Mouse (Mus musculus) gastrocnemius, postnatal 10 days (tissue): ENCODE measurements around the gene Rps6ka2. TPM values are rescaled to one million over a fixed set of nuclear protein-coding genes. Genes with fewer than 3 reads are reported as not detected.
"Not testable (repeated sequence)": the region's sequence is repeated elsewhere in the genome, so short reads cannot be mapped to it uniquely, and the experiment has no call there.

ENCODE experiments used
- DNase-seq: peaks from one replicate; pipeline ENCODE4 v3.0.0; 2021; ENCODE audit warnings: mixed read lengths
- total RNA-seq, 2 experiments: library from RNA; stranded (reverse); gene quantifications; 2 replicates each; pipeline ENCODE4 v1.2.3; 2021

The Rps6ka2 gene
- total RNA-seq, 2 experiments from 2014 or later, result 42.5 to 45.1 TPM

DNA sequence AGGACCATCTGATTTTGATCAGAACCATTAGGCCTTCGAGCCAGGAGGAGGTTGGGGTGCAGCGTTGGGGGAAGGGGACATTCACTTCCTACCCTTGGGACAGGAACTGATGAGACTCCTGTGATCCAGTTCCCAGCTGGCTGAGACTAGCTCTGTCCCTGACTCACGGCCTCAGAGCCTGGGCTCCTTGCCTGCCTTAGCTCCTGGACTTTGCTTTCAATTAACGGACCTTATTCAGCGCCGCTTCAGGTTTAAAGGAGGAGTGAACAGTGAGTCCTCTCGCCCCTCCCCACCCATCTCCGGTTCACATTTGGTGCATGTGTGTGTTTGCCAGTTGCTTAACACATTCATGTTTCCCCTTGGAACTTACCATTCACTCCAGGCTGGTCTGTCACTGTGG, 100.6 kb downstream of the Rps6ka2 start:
- DNase-seq, result peak; percentile 29

DNA sequence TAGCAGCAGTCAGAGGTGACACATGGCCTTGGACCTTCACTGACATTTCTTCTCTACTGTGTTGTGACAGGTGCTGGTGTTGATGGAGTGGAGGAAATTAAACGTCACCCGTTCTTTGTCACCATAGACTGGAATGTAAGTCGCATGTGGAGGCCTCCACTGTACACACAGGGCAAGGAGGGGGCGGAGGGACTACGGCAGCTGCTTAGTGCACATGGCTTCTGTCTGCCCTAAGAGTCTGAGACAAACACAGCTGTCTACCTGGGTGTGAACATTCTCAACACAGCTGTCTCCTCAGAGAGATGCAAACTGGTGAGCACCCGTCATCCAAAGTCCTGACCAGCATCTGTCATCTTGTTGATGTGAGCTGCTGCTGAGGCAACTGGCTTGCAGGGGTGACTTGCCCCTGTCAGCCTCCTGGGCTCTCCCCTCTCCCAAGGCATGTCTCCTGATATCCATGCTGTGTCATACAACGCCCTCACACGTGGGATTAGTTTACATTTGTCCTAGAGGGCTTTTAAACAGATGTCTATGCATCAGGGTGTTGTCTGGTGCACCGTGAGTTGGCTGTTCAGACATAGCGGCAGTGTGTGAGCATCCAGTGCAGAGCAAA, 101.7 kb downstream of the Rps6ka2 start:
- no peak for DNase-seq

DNA sequence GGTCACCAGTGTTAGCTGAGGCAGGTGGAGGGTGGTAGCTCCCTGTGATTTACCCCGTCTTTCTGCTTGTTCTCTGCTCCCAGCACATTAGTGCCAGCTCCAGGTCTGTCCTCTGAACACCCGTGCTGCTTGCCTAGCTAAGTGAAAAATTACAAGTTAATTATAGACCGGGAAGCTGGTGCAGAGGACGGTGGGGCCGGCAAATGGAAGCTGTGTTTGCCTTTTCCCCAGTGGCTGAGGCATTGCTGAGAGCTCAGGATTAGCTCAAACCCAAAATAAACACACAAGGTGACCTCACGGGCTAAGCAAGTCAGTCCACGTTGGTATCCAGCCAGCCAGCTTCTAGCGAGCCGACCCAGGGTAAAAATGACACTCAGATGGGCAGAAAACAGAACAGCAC, 103.1 kb downstream of the Rps6ka2 start:
- DNase-seq, result peak; percentile 30

- DNase-seq, result no peak
Observed at GRCm38 (mm10) chr17:7273785-7274184, 103.9 kb downstream of the Rps6ka2 start.

- no peak for DNase-seq
Observed at GRCm38 (mm10) chr17:7278702-7279242, 108.9 kb downstream of the Rps6ka2 start.

- DNase-seq, result no peak
Observed at GRCm38 (mm10) chr17:7279251-7279650, 109.3 kb downstream of the Rps6ka2 start.

GRCm38 (mm10) chr17:7284297-7284910, 114.5 kb downstream of the Rps6ka2 start:
- DNase-seq, result peak; percentile 48

DNA sequence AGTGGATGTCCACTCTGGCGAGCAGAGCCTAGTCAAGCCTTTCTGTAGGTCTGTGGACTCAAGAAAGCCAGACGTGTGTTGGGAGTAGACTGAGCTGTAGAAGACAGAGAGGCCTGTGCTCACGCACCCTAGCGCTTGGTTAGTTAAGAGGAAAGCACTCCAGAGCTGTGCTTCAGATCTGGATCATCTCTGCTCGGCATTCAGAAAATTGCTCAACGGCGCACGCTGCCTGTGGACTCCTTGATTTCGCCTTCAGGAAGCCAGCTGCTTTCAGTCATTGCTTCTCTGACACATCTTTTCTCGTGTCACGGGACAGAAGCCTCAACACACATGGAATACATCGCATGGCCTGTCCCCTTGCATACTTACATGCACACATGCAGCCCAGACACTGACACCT, 115.4 kb downstream of the Rps6ka2 start:
- no peak for DNase-seq

DNA sequence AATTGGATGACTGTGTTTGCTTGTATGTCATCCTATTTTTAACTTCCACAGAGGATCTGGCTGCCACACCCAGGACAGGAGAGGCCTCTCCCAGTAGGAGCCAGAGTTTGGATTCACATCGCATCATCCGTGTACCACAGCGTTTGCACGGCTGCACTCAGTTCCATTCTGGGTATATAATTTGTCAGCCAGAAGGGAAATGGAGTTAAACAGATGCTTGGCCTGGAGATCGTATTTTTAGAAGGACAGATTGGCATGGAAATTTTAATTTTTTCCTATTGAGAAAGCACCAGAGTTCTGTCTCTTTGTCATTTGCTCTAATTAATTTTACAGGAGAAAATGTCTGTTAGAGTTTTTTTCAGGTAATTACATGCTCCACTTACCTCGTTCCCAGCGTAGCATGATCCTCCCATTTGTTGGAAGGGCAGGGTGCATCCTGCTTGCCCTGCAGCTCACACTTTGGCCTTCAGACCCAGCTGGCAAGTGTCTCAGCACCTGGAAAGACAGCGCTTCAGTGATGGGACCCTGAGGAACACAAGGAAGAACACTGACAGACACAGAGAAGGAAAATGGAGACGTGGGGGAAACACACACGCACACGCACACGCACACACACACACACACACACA, 116.6 kb downstream of the Rps6ka2 start:
- no peak for DNase-seq

GRCm38 (mm10) chr17:7292012-7292684, 122.2 kb downstream of the Rps6ka2 start:
- DNase-seq, result no peak

- DNase-seq, result not testable (repeated sequence)
Observed at GRCm38 (mm10) chr17:7306278-7307196, 136.6 kb downstream of the Rps6ka2 start.

DNA sequence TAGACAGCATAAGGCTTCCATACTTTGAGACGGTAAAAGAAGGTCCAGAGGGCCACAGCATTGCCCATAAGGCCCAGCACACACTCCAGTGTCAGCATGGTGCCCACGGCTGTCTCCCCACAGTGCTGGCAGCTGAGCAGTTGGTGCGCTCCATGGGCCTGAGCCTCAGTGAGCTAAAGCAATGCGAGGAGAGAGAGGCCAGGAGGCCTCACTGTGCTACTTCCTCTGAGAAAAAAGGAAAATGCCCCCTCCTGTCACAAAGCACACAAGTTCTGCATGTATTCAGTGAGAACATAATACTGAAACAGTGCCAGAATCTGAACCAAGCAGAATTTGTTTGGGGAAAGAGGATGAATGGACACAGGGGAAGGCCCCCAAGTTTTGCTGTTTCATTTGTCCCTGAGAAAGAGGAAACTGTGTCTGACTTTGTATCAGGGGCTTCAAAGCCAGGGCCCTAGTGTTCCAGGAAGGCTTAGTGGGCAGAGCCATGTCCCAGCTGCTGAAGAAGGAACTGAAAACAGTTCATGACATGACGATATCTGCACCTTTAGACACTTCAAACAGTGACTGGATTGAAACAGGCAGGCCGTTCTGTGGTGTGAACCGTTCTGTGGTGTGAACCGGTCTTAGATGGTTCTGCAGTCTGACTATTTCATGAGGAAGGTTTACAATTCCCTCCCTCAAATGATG, 145.9 kb downstream of the Rps6ka2 start:
- DNase-seq, result not testable (repeated sequence)

DNA sequence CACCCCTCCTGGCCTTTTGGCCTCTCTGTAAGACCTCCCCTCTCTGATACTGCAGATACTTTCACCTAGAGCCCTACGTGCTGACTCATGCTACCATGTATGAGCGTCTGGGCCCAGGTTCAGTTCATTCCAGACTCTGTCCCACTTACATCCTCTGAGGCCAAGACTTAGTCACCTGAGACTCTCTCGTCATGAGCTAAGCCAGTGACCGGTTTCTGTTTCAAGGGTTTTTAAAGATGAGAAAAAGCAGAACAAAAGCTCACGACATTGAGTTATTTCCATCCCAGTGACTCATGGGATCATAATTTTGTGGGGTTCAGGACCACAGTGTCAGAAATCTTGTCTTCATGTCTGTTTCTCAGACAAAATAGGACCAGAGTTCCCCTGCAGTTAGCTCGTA, 149.9 kb downstream of the Rps6ka2 start:
- DNase-seq, result not testable (repeated sequence)

GRCm38 (mm10) chr17:7324346-7324745, 154.4 kb downstream of the Rps6ka2 start, which contains the start of gene Tcp10a:
Gene Tcp10a, plus strand, starts transcription at chr17:7324646.
- DNase-seq, result not testable (repeated sequence)

DNA sequence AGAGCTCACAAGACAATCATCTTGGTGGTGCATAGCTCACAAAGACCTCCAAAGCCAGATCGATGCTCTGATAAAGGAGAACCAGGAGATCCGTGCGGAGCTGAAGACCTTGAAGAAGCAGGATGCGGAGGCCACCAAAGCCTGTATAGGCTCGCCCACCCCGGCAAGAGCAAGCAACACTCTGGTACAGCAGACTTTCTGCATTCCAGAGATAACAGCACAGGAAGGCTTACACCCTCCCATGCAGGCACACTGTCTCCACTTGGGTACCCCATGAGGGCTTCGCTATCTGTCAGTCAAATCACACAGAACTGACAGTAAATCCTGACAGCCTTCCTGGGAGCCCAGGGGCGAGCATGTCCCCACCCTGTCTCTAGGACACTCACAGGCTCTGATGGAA, 156.5 kb downstream of the Rps6ka2 start:
- DNase-seq, result not testable (repeated sequence)

DNA sequence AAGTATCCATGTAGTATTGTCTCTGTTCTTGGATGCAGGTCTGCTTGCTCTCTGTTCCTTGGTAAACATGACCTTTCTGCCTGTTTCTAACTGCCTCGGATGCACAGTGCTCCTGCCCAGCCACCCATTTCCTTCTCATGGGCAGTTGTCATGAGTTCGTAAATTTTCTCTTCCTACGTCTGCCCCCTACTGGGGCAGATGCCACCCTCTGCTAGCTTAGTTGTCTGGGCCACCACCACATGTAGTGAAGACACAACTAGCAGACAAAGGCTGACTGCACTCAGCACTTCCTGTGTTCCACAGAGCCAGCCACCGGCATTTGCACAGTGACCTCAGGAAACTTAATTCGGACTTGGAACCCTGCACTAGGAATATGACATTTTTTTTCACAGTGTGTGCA, 162.8 kb downstream of the Rps6ka2 start:
- DNase-seq, result not testable (repeated sequence)

- not testable (repeated sequence) for DNase-seq
Observed at GRCm38 (mm10) chr17:7337381-7337780, 167.5 kb downstream of the Rps6ka2 start.

- not testable (repeated sequence) for DNase-seq
Observed at GRCm38 (mm10) chr17:7348765-7349164, 178.8 kb downstream of the Rps6ka2 start.

DNA sequence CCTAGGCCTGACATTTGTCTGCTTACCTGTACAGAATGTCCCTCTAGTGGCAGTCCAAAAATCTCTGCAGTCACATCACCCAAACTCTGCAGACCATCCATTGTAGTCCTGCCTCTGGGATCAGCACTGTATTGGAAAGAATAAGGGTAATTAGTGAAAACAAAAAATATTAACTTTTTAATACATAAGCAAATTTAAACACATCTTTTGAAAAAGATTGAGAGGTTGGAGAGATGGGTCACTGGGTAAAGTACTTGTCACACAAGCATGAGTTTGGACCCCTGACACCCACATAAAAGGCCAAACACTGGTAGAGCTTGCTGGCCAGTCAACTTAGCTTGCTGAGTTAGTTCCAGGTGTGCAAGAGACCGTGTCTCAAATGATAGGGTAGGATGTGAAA, 182.7 kb downstream of the Rps6ka2 start, which contains the start of gene Ttll2:
TSS of gene Ttll2 (minus strand) at position 101 of the 400 bp plus-strand sequence.
- DNase-seq, result not testable (repeated sequence)
